Mouse (Mus musculus) left cerebral cortex, postnatal 25 days (tissue): ENCODE measurements around the gene Il13ra1. TPM values are rescaled to one million over a fixed set of nuclear protein-coding genes. Genes with fewer than 3 reads are reported as not detected.

ENCODE experiments used
- DNase-seq, 2 experiments: peaks; one replicate each; pipeline ENCODE4 v3.0.0; 2022; ENCODE audit warnings: low spot score in 2 of 2, mixed read lengths in 1 of 2
- intact Hi-C: fragments of 180-260 bp; cut with DNase I; formaldehyde crosslinking; loops from one replicate; pipeline ENCODE4 v1.15.1; 2025
- total RNA-seq, 2 experiments: library from RNA; stranded (reverse); gene quantifications; 2 replicates each; pipeline ENCODE4 v1.2.3; 2021

The Il13ra1 gene
- total RNA-seq: 1 to 10 TPM; 4.0 to 4.8 TPM

DNA sequence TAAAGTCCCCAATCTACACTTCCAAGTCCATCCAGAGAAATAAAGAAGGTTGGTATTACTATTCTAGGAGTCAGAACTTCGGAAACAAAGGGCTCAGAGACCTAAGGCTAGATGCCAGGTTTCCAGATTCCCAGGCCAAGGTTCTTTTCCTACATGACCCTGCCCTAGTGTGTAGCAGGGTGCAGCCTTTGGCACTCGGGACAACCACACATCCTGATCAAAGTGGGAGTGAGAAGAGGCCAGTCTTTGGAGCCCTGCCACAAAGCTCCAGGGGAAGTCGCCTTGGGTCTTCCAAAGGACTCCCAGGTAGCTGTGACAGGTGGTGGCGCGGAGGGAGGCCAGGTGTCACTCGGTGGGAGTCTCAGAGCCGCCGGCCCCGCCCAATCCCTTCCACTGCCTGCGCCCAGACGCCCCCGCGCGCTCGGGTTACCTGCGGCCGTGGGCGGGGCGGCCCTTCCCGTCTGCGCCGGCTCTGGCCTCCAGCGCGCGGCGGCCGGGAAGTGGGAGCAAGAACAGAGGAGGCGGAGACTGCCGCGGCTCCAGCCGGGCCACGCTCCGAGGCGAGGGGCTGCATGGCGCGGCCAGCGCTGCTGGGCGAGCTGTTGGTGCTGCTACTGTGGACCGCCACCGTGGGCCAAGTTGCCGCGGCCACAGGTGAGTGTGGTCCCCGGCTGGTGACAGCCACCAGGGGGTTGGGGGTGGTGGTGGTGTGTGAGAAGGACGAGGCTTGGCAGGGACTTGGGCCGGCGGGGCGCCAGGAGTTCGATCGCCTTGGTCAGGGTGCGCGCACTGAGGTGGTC is at the start of gene Il13ra1:
TSS of gene Il13ra1 (plus strand) at position 489 of the 800 bp plus-strand sequence.
- intact Hi-C loops: no loop called here
- DNase-seq: peak in 1 of 2 experiments; percentile 13

DNA sequence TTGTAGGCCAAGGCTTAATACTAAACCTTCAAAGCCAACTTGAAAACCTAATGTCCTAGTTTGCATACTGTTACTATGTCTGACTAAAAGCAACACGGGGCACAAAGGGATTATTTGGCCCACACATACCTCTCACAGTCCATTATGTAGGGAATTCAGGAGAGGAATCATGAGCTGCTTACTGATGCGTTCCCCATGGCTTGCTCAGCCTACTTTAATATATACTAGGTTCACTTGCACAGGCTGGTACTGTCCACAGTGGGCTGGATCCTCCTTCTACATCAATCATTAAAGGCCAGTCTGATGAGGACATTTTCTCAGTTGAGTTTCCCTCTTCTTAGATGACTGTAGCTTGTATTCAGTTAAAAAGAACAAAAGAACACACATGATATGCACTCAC is 37.9 kb upstream of the Il13ra1 start:
- no peak for DNase-seq
- intact Hi-C loops: no loop called here

DNA sequence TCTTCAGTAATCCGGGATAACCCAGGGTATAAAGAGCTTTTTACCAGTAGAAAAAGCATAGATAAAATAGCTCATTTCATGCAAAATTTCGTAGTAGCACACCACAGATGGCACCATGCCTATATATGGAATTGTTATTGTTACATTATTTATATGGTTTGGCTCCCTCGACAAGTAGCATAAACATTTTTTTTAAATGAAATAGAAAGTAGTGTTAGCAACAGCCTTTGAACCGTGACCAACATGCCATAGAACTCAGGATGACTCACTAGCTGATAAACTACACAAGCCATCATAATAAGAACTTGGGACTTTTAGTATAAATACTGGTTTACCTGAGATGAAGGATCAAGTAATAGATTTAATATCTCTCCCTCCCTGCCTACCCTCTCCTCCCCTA is 34.7 kb upstream of the Il13ra1 start:
- DNase-seq: no peak
- intact Hi-C loops: no loop called here

DNA sequence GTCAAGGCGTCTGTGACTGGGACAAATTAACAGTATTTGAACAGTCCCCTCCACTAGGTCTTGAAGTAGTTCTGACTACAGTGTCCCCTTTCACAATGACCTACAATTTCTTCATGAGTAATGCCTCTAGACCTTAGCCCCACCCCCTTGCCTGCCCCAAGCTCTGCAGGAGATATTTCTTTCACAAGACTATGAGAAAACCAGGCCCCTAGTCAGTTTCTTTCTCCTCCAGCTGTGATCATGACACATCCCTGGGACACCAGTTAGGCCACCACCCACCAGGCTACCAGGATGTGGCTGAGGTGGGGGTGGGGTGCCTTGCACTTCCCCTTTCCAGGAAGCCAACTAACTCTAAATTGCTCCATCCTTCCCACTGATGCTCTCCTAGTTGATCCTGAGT is 29.0 kb upstream of the Il13ra1 start:
- no peak for DNase-seq
- intact Hi-C loops: no loop called here

DNA sequence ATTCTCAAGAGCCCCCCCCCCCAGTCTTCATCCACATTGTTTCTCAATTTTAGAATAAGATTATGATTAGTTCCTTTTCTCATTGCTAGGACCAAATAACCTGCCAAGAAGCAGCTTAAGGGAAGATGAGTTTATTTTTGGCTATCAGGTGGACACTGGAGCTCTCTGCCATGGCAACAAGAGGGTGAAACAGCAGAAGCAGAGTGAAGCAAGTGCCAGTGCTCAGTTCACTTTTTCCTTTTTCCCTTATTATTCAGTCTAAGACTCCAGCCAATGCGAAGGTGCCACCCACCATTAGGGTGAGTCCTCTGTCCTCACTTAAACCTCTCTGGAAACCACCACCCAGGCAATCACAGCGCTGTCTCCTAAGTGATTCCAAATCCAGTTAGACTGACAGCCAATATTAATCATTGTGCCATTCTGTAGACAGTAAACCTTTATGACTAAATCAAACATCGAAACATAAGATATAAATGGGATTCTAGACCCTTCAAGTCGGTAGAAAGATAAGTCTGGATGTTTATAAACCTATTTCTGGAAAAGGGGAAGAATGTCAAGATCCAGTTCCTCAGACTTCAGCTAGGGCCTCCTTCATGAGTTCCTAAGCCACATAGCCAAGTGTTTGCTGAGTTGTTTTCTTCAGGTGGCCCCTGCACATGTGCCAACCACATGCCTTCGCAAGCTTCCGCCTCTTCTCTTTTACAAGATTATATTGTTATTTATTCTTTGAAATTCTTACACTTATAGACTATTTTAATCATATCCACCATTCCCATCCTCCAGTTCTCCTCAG is 23.2 kb upstream of the Il13ra1 start:
- intact Hi-C loops: no loop called here
- no peak for DNase-seq

DNA sequence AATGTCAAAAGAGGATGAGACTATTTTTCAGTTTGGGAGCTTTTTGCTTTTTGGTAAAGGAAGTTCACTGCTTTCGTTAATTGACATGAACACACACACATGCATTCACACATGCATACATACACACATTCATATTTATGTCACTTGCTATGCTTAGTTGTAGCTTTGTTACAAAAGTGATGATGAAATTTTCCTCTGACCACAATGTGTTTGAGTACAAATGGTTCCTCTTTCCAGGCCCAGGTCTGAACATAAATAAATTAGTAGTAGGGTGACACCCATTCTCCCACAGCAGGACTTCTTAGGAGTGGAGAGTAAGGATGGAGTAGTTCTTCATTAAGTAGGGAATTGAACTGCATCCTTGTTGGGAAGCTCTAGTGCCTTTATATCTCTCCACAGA is 11.0 kb upstream of the Il13ra1 start:
- intact Hi-C loops: no loop called here
- DNase-seq: no peak

DNA sequence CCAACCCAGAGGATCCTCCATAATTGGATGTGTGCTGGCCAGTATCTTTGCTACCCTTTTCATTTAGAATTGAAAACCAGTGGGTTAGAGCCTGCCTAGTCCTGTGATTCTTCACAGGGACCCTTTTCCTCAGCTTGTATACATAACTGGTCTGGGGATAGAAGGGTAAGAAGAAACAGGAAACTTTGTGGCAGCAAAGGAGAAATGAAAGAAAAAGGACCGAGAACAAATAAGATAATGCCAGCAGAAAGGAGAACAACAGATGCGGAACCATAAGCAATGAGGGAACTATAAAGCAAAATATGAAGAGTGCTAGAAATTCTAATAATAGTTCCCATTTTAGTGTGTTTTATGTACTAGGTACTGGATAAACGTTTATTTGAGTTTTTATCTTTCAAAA is 10.6 kb upstream of the Il13ra1 start:
- intact Hi-C loops: no loop called here
- no peak for DNase-seq

DNA sequence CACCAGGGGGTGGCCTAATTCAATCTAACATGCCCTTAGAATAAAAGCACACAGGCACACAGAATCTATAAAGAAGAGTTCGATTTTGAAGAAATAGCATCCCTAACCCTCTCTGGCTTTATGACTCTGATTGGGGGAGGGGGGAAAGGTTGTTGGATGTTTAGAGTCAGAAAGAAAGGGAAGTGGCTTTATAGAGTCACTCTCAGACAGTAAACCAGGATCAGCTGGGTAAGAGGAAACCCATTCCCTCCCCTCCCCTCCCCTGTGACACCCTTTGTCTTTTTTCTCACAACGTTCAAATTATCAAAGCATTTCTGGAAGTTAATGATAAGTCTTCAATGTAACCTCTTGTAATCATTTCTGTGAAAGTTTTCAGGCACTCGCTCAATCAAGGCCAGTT is 3.3 kb upstream of the Il13ra1 start:
- intact Hi-C loops: no loop called here
- DNase-seq: no peak

DNA sequence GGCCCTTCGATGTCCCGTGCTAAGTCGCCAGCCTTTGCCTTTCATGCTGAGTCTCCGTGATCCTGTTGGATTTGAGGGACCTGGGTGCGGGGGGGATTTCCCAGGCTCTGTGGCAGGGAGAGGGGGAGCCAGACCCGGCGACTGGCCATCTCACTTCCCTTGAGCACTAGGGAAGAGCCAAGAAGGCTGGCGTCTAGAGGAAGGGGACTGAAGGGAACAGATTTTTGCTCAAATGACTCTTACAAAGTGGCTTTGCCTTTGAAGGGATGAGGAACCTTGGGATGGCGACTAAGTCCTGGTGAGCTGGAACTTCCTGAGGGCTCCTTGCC is 476 bp downstream of the Il13ra1 start:
- intact Hi-C loops: no loop called here
- DNase-seq: no peak

DNA sequence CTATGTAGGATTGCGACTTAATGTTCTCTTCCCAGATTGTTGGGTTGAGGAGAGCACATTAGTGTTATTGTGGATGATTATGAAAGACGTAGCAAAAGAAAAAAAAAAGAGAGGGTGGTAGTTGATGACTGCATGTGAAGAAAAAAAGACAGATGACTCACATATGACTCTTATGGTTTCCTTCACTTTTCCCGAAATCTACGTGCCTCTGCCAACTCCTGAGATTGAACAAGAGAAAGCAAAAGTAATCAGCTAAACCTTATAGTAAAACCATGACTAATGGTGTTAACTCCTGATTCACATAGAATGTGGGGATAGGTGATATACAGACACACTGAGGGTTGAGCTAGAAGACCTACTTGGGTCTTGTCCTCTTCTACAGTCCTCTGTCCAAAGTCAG is 3.3 kb downstream of the Il13ra1 start:
- intact Hi-C loops: no loop called here
- no peak for DNase-seq

DNA sequence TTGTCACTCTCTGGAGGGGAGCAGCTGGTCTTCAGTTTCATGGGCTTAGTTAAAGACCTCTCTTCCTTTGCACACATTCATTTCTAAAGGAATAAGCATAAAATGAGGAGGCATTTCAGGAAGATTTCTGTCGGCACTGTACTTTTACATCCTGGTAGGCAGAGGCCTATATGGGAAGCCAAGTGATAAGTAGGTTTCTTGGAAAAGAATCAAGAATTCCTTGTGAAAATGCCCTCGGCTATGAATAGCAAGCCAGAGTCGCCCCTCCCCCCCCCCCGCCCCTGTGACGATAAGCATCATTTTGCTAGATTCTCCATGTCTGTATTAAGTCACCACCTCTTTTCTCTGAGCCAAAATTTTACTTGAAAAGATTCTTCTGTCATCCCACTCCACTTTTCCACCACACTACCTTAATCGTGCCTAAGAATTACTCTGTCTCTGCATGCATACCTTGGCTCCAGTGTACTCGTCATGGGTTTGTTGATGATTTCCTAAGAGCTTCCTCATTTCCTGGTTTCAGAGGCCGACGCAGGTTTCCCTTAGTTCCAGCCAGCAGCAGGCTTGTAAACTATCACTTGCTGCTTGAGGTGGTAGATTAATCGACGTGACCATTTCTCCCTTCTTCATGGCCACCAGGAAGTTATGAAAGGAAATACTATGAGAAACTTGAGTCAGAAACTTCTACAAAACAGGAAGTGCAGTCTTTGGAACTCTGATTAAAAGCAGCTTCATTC is 17.3 kb downstream of the Il13ra1 start:
- intact Hi-C loops: no loop called here
- no peak for DNase-seq

DNA sequence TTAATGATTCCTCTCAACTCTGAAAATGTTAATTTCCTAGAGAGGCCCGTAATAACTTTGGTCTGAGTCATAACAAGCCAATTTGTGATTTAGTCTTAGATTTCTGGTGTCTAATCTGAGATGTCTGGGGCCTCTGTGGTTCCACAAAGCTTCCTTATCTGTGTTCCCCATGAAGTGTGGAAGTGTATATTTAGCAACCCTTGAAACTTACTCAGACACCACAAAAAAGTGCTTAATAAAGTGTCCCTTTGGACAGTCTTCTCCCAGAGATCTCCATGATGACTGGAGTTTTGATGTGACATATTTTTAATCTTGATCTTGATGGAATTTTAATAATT is 17.8 kb downstream of the Il13ra1 start:
- no peak for DNase-seq
- intact Hi-C loops: no loop called here

DNA sequence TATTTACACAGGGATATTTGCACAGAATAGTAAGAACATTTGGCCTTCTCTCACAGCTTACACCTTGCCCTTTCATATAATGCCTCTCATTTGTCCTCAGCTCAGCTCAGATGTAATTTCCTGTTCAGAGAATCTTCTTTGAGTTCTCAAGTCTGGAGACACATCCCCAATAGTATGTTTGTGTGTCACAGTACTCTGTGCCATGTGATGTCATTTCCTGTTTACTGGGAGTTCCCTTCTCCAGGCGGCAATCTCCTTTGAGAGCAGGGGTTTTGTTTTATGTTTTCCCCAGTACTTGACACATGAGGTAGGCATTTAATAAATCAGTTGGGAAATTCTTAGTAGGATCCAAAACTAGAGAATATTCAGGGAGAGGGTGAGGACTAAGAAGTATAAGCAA is 24.4 kb downstream of the Il13ra1 start:
- DNase-seq: no peak

DNA sequence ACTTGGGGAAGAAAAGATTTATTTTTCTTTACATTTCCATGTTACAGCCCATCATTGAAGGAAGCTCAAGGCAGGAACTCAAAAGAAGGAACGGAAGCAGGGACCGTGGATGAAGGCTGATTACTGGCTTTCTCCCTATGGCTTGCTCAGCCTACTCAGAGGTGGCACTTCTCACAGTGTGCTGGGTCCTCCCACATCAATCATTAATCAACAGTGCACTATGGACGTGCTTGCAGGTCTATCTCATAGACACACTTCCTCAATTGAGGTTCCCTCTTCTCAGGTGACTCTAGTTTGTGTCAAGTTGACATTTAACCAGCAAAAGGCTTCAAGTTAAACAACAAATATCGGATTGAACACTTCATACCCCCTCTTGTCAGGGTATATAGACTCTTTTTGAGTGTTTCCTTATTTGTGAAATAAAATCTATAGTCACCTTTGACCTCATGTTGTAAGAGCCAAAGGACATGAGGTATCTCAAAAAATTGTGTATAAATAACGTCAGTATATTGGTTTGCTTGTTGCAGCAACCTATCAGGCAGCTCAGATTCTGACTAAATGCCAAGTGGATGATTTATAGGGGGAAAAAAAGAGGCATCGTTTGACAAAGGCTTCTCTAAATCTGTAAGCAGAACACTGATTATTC is 30.2 kb downstream of the Il13ra1 start:
- intact Hi-C loops: no loop called here

More for the DNA sequence above, 24.4 kb downstream of the Il13ra1 start:
- intact Hi-C loops: no loop called here

DNA sequence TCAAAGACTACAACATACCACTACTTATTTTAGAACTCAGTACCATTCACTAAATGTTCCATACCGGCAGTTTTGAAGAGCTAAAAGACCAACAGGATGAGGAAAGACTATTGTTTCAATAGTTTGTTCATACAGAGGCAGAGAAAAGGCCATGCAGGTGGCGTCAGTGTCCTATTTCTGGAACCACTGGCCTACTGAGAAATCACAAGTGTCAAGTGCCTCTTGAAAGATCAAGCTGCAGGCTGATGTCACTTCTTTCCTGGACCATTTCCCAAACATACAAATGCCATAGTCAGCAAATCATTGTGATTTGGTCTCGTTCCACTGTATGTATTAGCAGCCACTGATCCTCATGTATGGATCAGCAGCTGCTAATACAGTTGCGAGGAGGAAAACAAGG is 34.8 kb downstream of the Il13ra1 start:
- no peak for DNase-seq
- intact Hi-C loops: no loop called here

More for the DNA sequence above, 30.2 kb downstream of the Il13ra1 start:
- no peak for DNase-seq

DNA sequence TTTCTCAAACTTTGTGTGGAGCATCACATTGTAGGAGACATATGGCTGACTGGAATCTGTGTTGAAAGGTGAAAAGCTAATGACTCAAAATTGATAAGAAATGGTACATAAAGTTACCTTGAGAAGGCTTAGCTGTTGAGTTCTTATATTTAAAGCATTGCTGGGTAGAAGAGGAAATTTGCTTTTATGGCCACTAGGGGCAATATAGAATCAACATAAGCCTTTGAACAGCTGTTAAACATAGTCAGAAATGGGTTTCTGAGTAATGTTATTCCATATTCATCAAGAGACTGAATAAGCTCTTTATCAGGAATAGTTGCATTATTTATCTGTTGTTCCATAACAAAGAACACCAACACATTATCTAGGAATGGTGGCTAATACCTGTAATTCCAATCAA is 38.2 kb downstream of the Il13ra1 start:
- intact Hi-C loops: no loop called here
- DNase-seq: no peak

DNA sequence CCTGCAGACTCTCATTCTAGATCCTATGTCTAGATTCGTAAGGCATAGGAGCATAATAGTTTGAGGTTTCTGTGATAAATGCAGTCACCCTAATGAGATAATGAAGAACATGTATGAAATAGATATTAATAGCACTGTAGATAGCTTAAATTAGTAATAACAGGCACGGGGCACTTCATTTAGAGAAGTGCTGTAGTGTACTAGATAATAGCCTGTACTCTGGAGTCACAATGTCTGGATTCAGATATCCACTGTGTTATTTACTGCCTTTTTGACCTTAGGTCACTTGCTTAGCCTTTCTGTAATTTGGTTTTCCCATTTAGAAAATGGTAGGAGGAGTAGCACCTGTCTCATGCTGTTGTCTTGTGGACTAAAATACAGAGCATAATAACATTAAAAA is 44.8 kb downstream of the Il13ra1 start:
- intact Hi-C loops: no loop called here
- DNase-seq: no peak

DNA sequence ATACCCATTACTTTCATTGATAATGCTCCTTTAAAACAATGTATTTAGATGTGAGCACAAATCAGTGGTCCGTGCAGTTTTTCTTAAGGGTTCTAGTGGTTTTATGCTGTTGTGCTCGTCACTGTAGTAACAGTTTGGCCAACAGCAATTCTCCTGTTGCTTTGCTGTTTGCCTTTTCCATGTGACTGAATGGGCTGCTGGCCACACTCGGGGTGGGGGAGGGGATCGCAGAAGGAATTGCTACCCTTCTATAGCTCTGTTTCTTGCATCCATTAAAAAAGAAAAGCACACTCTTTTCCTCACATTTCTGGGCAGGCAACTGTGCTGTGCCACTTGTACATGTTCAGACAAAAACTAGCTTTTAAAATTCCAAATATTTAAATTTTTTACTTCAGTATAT is 49.7 kb downstream of the Il13ra1 start:
- intact Hi-C loops: no loop called here
- no peak for DNase-seq

DNA sequence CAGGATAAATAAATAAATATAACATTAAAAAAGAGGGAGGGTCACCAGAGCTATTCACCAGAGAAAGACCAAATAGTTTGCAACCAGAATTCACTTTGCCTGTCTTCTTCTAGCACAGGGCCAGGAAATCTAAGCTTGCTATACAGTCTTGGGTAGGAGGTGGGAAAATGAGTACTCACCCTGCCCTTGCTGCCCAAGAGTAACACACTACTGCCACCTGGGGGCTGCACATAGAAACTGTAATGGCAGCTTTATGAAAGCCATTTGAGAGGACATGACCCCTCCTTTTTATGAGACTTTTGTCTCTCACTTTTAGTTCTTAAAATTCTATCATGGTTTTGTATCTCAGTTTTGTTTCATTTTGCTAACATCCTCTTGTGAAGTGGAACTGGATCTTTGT is 71.7 kb downstream of the Il13ra1 start:
- peak in 1 of 2 experiments; percentile 21 for DNase-seq
- intact Hi-C loops: no loop called here

DNA sequence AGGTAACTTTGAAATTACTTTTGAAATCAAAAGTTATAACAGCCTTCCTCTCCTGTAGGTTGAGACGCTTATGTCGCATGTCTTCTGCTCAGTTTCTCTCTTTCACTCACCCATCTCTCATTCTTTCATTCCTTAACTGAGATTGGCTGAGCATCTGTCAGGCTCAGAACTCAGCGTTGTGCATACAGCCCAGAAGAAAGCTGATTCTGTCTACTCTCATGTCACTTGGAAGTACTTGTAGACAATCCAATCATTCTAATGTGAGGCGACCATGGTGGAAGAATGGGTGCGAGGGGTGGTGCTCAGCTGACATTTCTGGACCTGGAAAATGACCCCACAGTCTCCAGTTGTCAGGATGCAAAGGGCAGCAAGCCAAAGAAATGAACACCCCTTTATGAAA is 74.1 kb downstream of the Il13ra1 start:
- DNase-seq: no peak
- intact Hi-C loops: no loop called here
